Mouse (Mus musculus) hindlimb bud, embryonic 11.5 days (tissue): ENCODE data around the gene Rsf1.

Source experiments
- DNase-seq: peaks from one replicate; pipeline ENCODE4 v3.0.0-alpha.2; 2012; ENCODE audit warnings: low read depth, low spot score; ENCODE audit errors: extremely low spot score

Rsf1 gene

GRCm38 (mm10) chr7:97629351-97629750 lies 49.7 kb downstream of the Rsf1 start:
- DNase-seq = no peak

- DNase-seq = no peak
Measured at GRCm38 (mm10) chr7:97631290-97631689, 51.6 kb downstream of the Rsf1 start.

GRCm38 (mm10) chr7:97632897-97633296 lies 53.2 kb downstream of the Rsf1 start:
- no peak for DNase-seq

- DNase-seq = no peak
Measured at GRCm38 (mm10) chr7:97645060-97645459, 65.4 kb downstream of the Rsf1 start.

- DNase-seq = no peak
Measured at GRCm38 (mm10) chr7:97647656-97648055, 68.0 kb downstream of the Rsf1 start.

- no peak for DNase-seq
Measured at GRCm38 (mm10) chr7:97650729-97651128, 71.0 kb downstream of the Rsf1 start.

- DNase-seq = no peak
Measured at GRCm38 (mm10) chr7:97656144-97656543, 76.5 kb downstream of the Rsf1 start.

GRCm38 (mm10) chr7:97661634-97662033 lies 81.9 kb downstream of the Rsf1 start:
- no peak for DNase-seq

GRCm38 (mm10) chr7:97679239-97679638 lies 99.5 kb downstream of the Rsf1 start:
- peak; percentile 8 for DNase-seq

- DNase-seq = no peak
Measured at GRCm38 (mm10) chr7:97687831-97688230, 108.1 kb downstream of the Rsf1 start.

GRCm38 (mm10) chr7:97695441-97695840 lies 115.8 kb downstream of the Rsf1 start:
- no peak for DNase-seq

- DNase-seq = no peak
Measured at GRCm38 (mm10) chr7:97696133-97696505, 116.4 kb downstream of the Rsf1 start.

- peak; percentile 73 for DNase-seq
Measured at GRCm38 (mm10) chr7:97696506-97697254, 117.0 kb downstream of the Rsf1 start, which contains the start of gene Clns1a. Gene Clns1a, plus strand, starts transcription at chr7:97696634.

GRCm38 (mm10) chr7:97700173-97700572 lies 120.5 kb downstream of the Rsf1 start:
- no peak for DNase-seq

GRCm38 (mm10) chr7:97701106-97701505 lies 121.4 kb downstream of the Rsf1 start:
- no peak for DNase-seq

- DNase-seq = no peak
Measured at GRCm38 (mm10) chr7:97707123-97707522, 127.4 kb downstream of the Rsf1 start.

GRCm38 (mm10) chr7:97707809-97708208 lies 128.1 kb downstream of the Rsf1 start:
- no peak for DNase-seq

- no peak for DNase-seq
Measured at GRCm38 (mm10) chr7:97709204-97709603, 129.5 kb downstream of the Rsf1 start.

- no peak for DNase-seq
Measured at GRCm38 (mm10) chr7:97714651-97715050, 135.0 kb downstream of the Rsf1 start.

GRCm38 (mm10) chr7:97717326-97717725 lies 137.6 kb downstream of the Rsf1 start:
- DNase-seq = no peak

- no peak for DNase-seq
Measured at GRCm38 (mm10) chr7:97719078-97719477, 139.4 kb downstream of the Rsf1 start.

- DNase-seq = no peak
Measured at GRCm38 (mm10) chr7:97720109-97720508, 140.4 kb downstream of the Rsf1 start.
